Mouse (Mus musculus): Measurements from ENCODE around the gene Rbl2. TPM values are rescaled to one million over a fixed set of nuclear protein-coding genes. Genes with fewer than 3 reads are reported as not detected.

The Rbl2 gene
- polyA plus RNA-seq, 1 experiment from 2014 or later, result 6.0 TPM

DNA sequence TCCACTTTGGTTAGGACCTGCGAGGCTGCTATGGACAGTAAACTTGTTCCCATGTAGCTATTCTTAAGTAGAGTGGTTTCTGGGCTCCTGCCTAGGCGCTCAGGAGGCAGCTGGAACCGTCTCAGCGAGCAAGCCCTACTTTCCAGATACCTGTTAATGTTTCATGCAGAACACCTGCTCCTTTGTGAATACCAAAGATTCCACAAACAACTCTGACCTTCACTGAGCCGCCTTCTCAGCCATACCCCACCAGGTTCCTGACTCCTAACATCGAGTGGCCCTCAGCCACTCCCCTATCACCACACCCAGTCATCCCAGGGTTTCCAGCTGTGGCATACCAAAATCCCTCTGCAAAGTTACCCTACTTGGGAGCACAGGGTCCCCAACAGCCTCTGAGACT is 100.3 kb downstream of the Rbl2 start:
- H3K4me1 ChIP-seq (ENCODE audit: control insufficient read depth, low read depth, low read length), result no peaks in the 10 kb centered on the region
- H3K36me3 ChIP-seq (ENCODE audit: control insufficient read depth, insufficient read depth), result no peaks in the 10 kb centered on the region
- ATAC-seq (ENCODE audit: low read depth), result no peak
- no peaks in the 10 kb centered on the region for H3K9me3 ChIP-seq (replicated peaks; ENCODE audit: control insufficient read depth, low read length)
- 66% methylated on average over 6 of the region's 6 CpGs for whole genome bisulfite sequencing (ENCODE audit: insufficient replicate concordance)
- no peak overlapping the region for H3K4me2 ChIP-seq (ENCODE audit: low read depth, low read length)
- H3K27me3 ChIP-seq (ENCODE audit: control insufficient read depth, insufficient read depth, low read depth, low read length), result no peaks in the 10 kb centered on the region
- no peak overlapping the region for H3K9ac ChIP-seq (ENCODE audit: low read depth, low read length)
- H3K4me3 ChIP-seq (ENCODE audit: low read depth, low read length), result no peak overlapping the region
- no peak overlapping the region for H3K27ac ChIP-seq (ENCODE audit: low read length)

DNA sequence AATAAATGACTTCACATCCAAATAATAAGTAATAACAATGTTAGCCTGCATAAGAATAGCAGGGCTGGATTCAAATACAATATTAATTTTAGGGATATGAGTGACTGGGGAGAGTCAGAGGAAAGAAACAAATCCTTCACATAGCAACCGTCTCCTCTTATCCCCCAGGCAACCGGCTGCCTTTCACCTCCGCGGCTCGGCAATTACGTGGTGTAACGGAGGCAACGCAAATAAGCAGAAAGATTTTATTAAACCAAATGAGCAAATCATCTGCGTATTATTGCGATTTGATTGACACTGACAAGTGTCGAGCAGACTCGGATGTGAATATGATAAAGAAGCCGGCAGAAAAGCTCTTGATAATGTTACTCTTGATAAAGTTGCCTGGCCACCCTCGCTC is 101.1 kb downstream of the Rbl2 start:
- H3K4me2 ChIP-seq (ENCODE audit: low read depth, low read length), result no peak overlapping the region
- no peaks in the 10 kb centered on the region for H3K27me3 ChIP-seq (ENCODE audit: control insufficient read depth, insufficient read depth, low read depth, low read length)
- no peak overlapping the region for H3K9ac ChIP-seq (ENCODE audit: low read depth, low read length)
- no peak overlapping the region for H3K4me3 ChIP-seq (ENCODE audit: low read depth, low read length)
- H3K9me3 ChIP-seq (replicated peaks; ENCODE audit: control insufficient read depth, low read length), result no peaks in the 10 kb centered on the region
- ATAC-seq (ENCODE audit: low read depth), result no peak
- 67% methylated on average over 14 of the region's 14 CpGs for WGBS (ENCODE audit: insufficient replicate concordance)
- H3K36me3 ChIP-seq (ENCODE audit: control insufficient read depth, insufficient read depth), result no peaks in the 10 kb centered on the region
- H3K4me1 ChIP-seq (ENCODE audit: control insufficient read depth, low read depth, low read length), result no peaks in the 10 kb centered on the region
- H3K27ac ChIP-seq (ENCODE audit: low read length), result no peak overlapping the region

- Histone ChIP-seq H3K9me3 (replicated peaks; ENCODE audit: control insufficient read depth, low read length) (no peaks in the 10 kb centered on the region), H3K9ac (ENCODE audit: low read depth, low read length) (no peak overlapping the region), H3K4me1 (ENCODE audit: control insufficient read depth, low read depth, low read length) (no peaks in the 10 kb centered on the region), H3K27ac (ENCODE audit: low read length) (no peak overlapping the region), H3K36me3 (ENCODE audit: control insufficient read depth, insufficient read depth) (no peaks in the 10 kb centered on the region), H3K4me3 (ENCODE audit: low read depth, low read length) (no peak overlapping the region), H3K27me3 (ENCODE audit: control insufficient read depth, insufficient read depth, low read depth, low read length) (no peaks in the 10 kb centered on the region), H3K4me2 (ENCODE audit: low read depth, low read length) (no peak overlapping the region)
- ATAC-seq (ENCODE audit: low read depth), result no peak
- WGBS (ENCODE audit: insufficient replicate concordance), result 80% methylated on average over 13 of the region's 13 CpGs
These were observed 101.7 kb downstream of the Rbl2 start for GRCm38 (mm10) chr8:91171605-91172004.

Other genes with a start within 250 kb of the Rbl2 start
- 14.6 and 18.5 TPM in 2 replicates for gene Chd9, start 241.7 kb upstream of the Rbl2 start, polyA plus RNA-seq (2015; fragmentation: Nextera tagmentation; extraction: Ambion mirVana)
- gene Aktip, start 129.9 kb downstream of the Rbl2 start, polyA plus RNA-seq (2015; fragmentation: Nextera tagmentation; extraction: Ambion mirVana), result 6.5 and 7.7 TPM in 2 replicates
- gene Rpgrip1l, start 243.2 kb downstream of the Rbl2 start, polyA plus RNA-seq (2015; fragmentation: Nextera tagmentation; extraction: Ambion mirVana), result 1.7 and 2.0 TPM in 2 replicates
- 18.2 and 19.9 TPM in 2 replicates for gene Fto, start 243.5 kb downstream of the Rbl2 start, polyA plus RNA-seq (2015; fragmentation: Nextera tagmentation; extraction: Ambion mirVana)

All from liver, embryonic 16.5 days (tissue).